Mouse (Mus musculus) thymus, postnatal 25 days (tissue): Measurements from ENCODE around the gene Rilp.

Experiments used
- DNase-seq: peaks from one replicate; pipeline ENCODE4 v3.0.0; 2022

Rilp gene

GRCm38 (mm10) chr11:75509741-75510626 is at the start of gene Rilp:
Rilp (plus strand) TSS chr11:75510094.
- no peak for DNase-seq

DNA sequence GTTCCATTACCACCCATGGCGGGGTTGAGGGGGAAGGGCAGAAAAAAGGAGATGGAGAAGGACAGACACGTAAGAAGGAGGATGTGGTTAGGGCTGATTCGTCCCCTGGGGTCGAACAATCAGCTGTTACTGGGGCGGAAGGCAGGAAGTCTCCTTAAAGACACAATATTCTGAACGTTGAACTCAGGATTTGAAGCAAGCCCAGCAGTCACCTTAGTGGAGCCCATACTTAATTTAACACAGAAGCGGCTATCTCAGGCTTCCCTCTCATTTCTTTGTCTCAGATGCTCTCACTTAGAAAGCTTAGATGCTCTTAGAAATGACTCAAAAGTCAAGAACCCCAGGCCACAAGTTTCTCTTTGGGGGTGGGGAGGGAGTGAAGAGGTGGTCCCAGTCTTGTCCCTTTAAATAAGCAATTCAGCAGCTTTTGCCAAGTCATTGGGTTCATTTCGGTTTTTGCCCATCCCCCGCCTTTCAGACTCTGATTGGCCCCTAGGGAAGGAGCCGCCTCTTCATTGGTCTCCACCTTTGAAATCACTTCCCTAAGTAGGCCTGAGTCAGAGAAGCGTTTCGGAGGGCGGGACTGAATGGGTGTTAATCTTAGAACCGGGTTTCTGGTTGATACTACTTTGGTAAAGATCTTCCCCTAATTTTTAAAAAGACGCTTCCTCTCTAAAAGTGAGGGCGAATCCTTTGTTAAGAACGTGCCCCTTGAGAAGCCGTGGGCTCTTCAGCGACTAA is 49.6 kb upstream of the Rilp start:
- DNase-seq: peak; percentile 88

GRCm38 (mm10) chr11:75460844-75461742 is 48.8 kb upstream of the Rilp start, which contains the start of gene Tlcd2:
Tlcd2 (plus strand) TSS chr11:75461715.
- peak; percentile 98 for DNase-seq

DNA sequence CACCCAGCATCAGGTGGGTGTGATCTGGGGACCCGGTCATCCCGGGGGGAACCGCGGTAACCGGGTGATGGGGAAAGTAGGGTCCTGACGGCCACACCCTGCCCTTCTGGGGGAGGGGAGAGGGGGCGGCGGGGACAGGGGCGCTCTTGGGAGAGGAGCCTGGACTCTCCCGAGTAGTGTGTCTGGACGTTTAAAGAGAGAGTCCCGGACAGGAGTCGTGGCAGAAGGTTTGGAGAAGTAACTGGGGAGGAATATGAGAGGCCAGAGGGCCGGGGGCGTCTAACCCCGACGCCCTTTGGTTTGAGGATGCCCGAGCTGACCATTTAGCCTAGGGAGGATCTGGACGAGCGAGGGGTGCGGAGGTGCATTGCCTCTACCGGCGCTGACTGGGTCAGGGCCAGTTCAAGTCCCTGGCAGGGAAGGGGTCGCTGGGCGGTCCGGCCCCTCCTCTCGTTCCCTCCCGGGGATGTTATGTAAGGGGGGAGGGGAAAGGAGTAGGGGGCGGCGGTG is 48.1 kb upstream of the Rilp start:
- DNase-seq: no peak

- DNase-seq: peak; percentile 28
Measured at GRCm38 (mm10) chr11:75462253-75462783, 47.6 kb upstream of the Rilp start.

- peak; percentile 34 for DNase-seq
Measured at GRCm38 (mm10) chr11:75462865-75463336, 47.0 kb upstream of the Rilp start.

- no peak for DNase-seq
Measured at GRCm38 (mm10) chr11:75463624-75464023, 46.3 kb upstream of the Rilp start.

GRCm38 (mm10) chr11:75464417-75464816 is 45.5 kb upstream of the Rilp start:
- DNase-seq: no peak

GRCm38 (mm10) chr11:75465051-75465450 is 44.8 kb upstream of the Rilp start:
- no peak for DNase-seq

DNA sequence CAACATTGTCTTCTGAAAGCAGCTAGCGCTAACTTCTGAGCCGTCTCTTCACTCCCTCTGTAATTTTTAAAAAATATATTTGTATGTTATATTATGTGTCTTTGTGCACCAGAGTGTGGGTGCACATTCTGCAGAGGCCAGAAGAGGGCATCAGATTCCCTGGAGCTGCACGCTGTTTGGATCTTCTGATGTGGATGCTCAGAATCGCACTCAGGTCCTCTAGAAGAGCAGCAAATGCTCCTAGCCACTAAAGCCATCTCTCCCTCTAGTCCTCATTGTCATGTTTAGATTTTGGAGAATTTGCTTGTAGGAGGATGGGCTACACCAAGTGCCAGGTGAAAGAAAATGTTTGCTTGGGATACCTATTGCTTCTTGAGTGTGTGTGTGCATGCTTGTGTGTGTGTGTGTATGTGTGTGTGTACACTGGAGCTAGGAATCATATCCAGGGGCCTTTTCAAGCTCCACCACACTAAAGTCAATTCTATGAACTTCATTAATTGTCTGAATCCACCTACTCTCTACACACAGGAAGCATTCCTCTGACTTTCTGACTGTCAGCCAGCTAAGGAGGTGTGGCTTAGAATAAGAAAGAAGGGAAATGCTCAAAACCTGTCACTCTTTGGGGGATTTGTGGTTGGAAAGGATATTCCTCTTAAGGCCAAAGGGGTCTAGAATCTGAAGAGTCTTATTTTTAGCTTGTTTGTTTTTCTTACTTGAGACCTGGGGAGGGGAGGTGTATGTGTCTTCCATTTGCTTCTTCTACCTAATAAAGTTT is 43.0 kb upstream of the Rilp start:
- DNase-seq: no peak

DNA sequence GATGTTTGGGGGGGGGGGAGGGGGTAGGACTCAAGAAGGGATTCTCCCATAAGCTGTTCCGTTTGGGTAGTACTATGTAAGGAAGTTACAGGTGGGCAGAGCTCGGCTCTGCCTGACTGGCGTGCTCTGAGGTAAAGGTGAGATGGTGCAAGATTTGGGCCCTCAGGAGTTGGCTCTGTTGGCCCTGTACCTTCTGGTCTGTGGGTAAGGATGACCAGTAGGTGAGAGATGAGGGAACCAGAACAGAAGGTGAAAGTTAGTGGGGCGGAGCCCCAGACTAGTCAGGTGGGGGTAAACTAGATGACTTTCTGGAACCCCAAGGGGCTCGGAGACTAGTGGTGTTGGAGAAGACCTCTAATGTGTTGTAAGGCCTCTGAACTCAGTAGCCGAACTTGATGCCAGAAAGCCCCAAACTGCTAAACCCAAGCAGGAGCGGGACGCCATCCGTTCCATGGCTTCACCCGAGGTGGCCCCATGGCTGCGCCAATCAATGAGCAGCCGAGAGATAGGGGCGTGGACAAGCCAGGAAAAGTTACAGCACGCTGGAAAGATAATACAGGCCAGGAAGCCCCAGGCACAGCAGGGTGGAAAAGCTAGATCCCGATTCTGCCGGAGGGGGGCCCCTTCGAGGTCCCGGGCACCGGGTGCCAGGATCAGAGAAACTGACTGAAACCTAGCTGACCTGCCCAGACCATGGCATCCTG is 42.2 kb upstream of the Rilp start:
- DNase-seq: peak; percentile 38

GRCm38 (mm10) chr11:75468410-75468809 is 41.5 kb upstream of the Rilp start:
- DNase-seq: no peak

GRCm38 (mm10) chr11:75469261-75469660 is 40.6 kb upstream of the Rilp start:
- no peak for DNase-seq

- DNase-seq: no peak
Measured at GRCm38 (mm10) chr11:75470675-75471074, 39.2 kb upstream of the Rilp start.

GRCm38 (mm10) chr11:75472469-75473081 is 37.3 kb upstream of the Rilp start:
- no peak for DNase-seq

DNA sequence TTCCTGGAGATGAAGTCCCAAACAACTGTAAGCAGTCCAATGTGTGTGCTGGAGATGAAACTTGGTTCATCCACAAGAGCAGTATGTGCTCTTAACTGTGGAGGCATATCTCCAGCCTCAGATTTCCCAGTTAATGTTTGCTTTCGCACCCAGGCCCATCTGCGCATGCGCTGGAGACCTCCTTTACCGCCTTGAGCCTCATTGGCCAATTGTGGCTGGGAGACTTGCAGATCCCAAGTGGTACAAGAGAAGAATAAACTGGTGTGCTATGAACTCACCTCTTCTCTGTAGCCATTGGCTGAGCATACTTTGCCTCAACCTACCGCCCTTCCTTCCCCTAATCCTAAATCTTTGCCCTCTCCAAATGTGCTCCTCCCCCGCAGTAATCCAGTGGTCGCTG is 36.5 kb upstream of the Rilp start:
- no peak for DNase-seq

DNA sequence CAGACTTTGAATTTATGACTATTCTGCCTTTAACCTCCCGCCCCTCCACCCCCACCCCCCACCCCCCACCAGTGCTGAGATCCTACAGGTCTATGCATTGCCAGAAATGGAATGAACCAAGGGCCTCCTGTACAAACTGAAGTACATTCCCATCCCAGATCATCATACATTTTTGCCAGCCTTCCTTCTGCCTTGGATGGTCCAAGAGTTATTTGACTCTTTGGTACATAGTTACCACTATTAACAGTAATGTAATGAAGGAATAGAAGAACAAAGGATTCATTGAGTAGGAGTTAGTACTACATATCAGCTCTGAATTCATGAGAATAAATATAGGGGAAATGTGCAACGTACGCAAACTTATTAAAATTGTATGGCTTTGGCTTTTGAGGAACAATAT is 23.7 kb upstream of the Rilp start:
- no peak for DNase-seq

- peak; percentile 98 for DNase-seq
Measured at GRCm38 (mm10) chr11:75486601-75487285, 23.2 kb upstream of the Rilp start, which contains the start of gene Prpf8. Prpf8 (plus strand) TSS chr11:75486816.

DNA sequence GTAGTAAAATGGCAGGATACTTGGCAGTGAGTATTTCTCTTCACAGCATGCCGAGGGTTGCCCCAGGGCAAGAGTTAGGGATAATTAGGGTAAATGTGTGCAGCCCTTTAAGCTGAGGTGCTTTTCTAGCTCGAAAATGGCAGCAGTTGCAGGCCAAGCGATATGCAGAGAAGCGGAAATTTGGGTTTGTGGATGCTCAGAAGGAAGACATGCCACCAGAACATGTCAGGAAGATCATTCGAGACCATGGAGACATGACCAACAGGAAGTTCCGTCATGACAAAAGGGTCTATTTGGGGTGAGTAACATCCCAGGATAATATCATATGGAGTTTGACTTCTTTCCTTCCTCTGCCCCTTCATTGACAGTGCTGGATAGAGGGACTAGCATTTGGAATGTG is 22.4 kb upstream of the Rilp start:
- DNase-seq: no peak
